Mouse (Mus musculus): ENCODE results near the gene Hsh2d.

GRCm38 (mm10) chr8:72244610-72245009 lies 55.2 kb downstream of the Hsh2d start:
- TF ChIP-seq POLR2A (IDR thresholded peaks at IDR 0.05; ENCODE audit: borderline replicate concordance, insufficient read depth, low read length) (no peak), CTCF (IDR thresholded peaks at IDR 0.05; ENCODE audit: borderline replicate concordance, insufficient read depth, low read depth, low read length) (no peak)

Data from cerebellum, adult 2 months (tissue).